Mouse (Mus musculus) ES-E14 (cell line): ENCODE measurements at regions not wholly inside any gene's neighbourhood (a gene's known extent, or its start where the extent isn't known, plus 50 kb on each side); places are given as distances from the start of the nearest gene placed in this dataset.

ENCODE experiments used
- HCFC1 ChIP-seq: IDR thresholded peaks from 2 replicates; pipeline ENCODE4 v1.6.1; 2012; ENCODE audit warnings: low read length, inconsistent platforms, borderline replicate concordance; ENCODE audit not compliant: insufficient read depth
- MAFK ChIP-seq: IDR thresholded peaks from 2 replicates; pipeline ENCODE4 v1.6.1; 2014; ENCODE audit warnings: mild to moderate bottlenecking, low read depth, low read length, inconsistent platforms; ENCODE audit not compliant: insufficient read depth

DNA sequence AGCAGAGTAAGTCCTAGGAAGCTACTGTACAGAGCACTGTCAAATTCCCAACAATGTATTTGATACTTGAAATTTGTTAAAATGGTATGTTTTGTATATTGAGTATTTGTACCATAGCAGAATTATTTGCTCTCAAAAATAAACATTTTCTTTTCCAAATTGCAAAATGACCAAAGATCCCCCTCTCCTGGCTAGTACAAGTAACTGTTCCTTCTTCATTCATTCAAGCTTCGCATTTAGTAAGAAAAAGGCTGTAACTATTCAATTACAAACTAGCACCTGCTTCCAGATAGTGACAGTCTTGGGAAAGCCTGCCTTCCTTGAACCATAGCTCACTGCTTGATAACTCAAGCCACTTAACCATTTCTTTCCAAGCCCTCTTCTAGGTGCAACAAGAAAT lies 2171.9 kb downstream of the Gm37988 start:
- TF ChIP-seq MAFK, result no peak
- TF ChIP-seq HCFC1, result no peak
